Comparison of ENCODE assay signal across 8 mouse cellular contexts in genomic region chr13:58807629-58808363, GRCm38 (mm10). TPM values are rescaled to one million over a fixed set of nuclear protein-coding genes. Genes with fewer than 3 reads are reported as not detected.
DNase-seq lines count a peak whose midpoint lies in the region; ATAC-seq and TF ChIP-seq lines count a peak whose summit lies in the region.

No protein-coding gene starts in this region.

- ATAC-seq in intestine, embryonic 15.5 days: 0 out of 2 replicates have a peak, but pooled peaks have one; percentile 61
- ATAC-seq in limb, embryonic 12.5 days (ENCODE audit: insufficient number of reproducible peaks, insufficient read depth, low FRiP score, low TSS enrichment, low read depth): peak; percentile 74
- peak; percentile 54 for ATAC-seq in neural tube, embryonic 12.5 days (ENCODE audit: low FRiP score, low read depth)

- H3K79me2 ChIP-seq in heart, adult 2 months (replicated peaks; ENCODE audit: control insufficient read depth, insufficient read depth, low read length): no peaks in the 10 kb centered on the region

- H3K27me3 ChIP-seq in heart, adult 2 months (ENCODE audit: control insufficient read depth, insufficient read depth, low read length): peaks cover 14% of the 10 kb centered on the region
- peaks cover 46% of the 10 kb centered on the region for H3K27me3 ChIP-seq in intestine, embryonic 15.5 days (replicated peaks)
- H3K27me3 ChIP-seq in limb, embryonic 12.5 days: peaks cover 63% of the 10 kb centered on the region
- H3K27me3 ChIP-seq in neural tube, embryonic 12.5 days (replicated peaks): peaks cover 8% of the 10 kb centered on the region

- no peak for TF ChIP-seq EP300 in heart, adult 2 months (IDR thresholded peaks at IDR 0.05; ENCODE audit: insufficient read depth, low read depth, low read length)

- WGBS in heart, adult 2 months: 2% methylated on average over 50 of the region's 50 CpGs
- WGBS in intestine, embryonic 15.5 days: under 1% methylated on average over 50 of the region's 50 CpGs
- under 1% methylated on average over 50 of the region's 50 CpGs for WGBS in limb, embryonic 12.5 days
- WGBS in neural tube, embryonic 12.5 days: under 1% methylated on average over 50 of the region's 50 CpGs

- no peaks in the 10 kb centered on the region for H3K4me1 ChIP-seq in heart, adult 2 months (ENCODE audit: control insufficient read depth, insufficient read depth, low read length)
- H3K4me1 ChIP-seq in intestine, embryonic 15.5 days (replicated peaks): peaks cover 17% of the 10 kb centered on the region
- peaks cover 14% of the 10 kb centered on the region for H3K4me1 ChIP-seq in limb, embryonic 12.5 days (replicated peaks)
- peaks cover 21% of the 10 kb centered on the region for H3K4me1 ChIP-seq in neural tube, embryonic 12.5 days

- H3K9ac ChIP-seq in heart, adult 2 months (ENCODE audit: low read depth, low read length): peak overlapping the region; percentile 30; the same call in 1 of the 2 replicates
- peak overlapping the region; percentile 40 for H3K9ac ChIP-seq in intestine, embryonic 15.5 days
- peak overlapping the region; percentile 57 for H3K9ac ChIP-seq in limb, embryonic 12.5 days (replicated peaks)
- peak overlapping the region; percentile 92 for H3K9ac ChIP-seq in neural tube, embryonic 12.5 days

- peak overlapping the region; percentile 96 for H3K4me2 ChIP-seq in intestine, embryonic 15.5 days (replicated peaks)
- peak overlapping the region; percentile 99 for H3K4me2 ChIP-seq in limb, embryonic 12.5 days
- peak overlapping the region; percentile 93 for H3K4me2 ChIP-seq in neural tube, embryonic 12.5 days (replicated peaks)

- intact Hi-C loops in heart, adult 2 months (cut with DNase I): loop anchor here (2.0 to 5.0 kb wide), 3 partner anchors 205 to 589 kb away; no protein-coding TSS in a partner anchor

- DNase-seq in heart, adult 2 months: peak; percentile 11 to 27
- DNase-seq in heart, adult 8-10 months (ENCODE audit: low spot score): no peak
- peak; percentile 89 to 92 for DNase-seq in cerebellum, postnatal 10 days
- DNase-seq in frontal cortex, postnatal 14 days (ENCODE audit: low spot score in 2 of 2): peak; percentile 86 to 90
- DNase-seq in thymus, postnatal 14 days: no peak

- no peaks in the 10 kb centered on the region for H3K9me3 ChIP-seq in intestine, embryonic 15.5 days
- 0 out of 2 replicates have a peak, but pooled peaks cover 2% of the 10 kb centered on the region for H3K9me3 ChIP-seq in limb, embryonic 12.5 days
- H3K9me3 ChIP-seq in neural tube, embryonic 12.5 days: no peaks in the 10 kb centered on the region

- H3K27ac ChIP-seq in heart, adult 2 months: no peak overlapping the region
- no peak overlapping the region for H3K27ac ChIP-seq in intestine, embryonic 15.5 days
- H3K27ac ChIP-seq in limb, embryonic 12.5 days: no peak overlapping the region
- H3K27ac ChIP-seq in neural tube, embryonic 12.5 days: peak overlapping the region; percentile 82

- no peak for TF ChIP-seq CTCF in heart, adult 2 months (IDR thresholded peaks at IDR 0.05)

- H3K4me3 ChIP-seq in heart, adult 2 months: peak overlapping the region; percentile 33
- H3K4me3 ChIP-seq in intestine, embryonic 15.5 days (replicated peaks): peak overlapping the region; percentile 44
- peak overlapping the region; percentile 60 for H3K4me3 ChIP-seq in limb, embryonic 12.5 days (replicated peaks)
- peak overlapping the region; percentile 77 for H3K4me3 ChIP-seq in neural tube, embryonic 12.5 days

- H3K36me3 ChIP-seq in heart, adult 2 months (ENCODE audit: control insufficient read depth, insufficient read depth, low read length): no peaks in the 10 kb centered on the region
- no peaks in the 10 kb centered on the region for H3K36me3 ChIP-seq in intestine, embryonic 15.5 days
- H3K36me3 ChIP-seq in limb, embryonic 12.5 days: no peaks in the 10 kb centered on the region
- H3K36me3 ChIP-seq in neural tube, embryonic 12.5 days: no peaks in the 10 kb centered on the region

- TF ChIP-seq POLR2A in heart, adult 2 months (IDR thresholded peaks at IDR 0.05; ENCODE audit: insufficient read depth, low read depth, low read length): no peak

RNA-seq across cellular contexts. Expression of gene Ntrk2, which starts 1.4 kb away (rescaled TPM):
- 1 to 10 TPM in 1 of 2 experiments, under 1 TPM in 1; 0.91 to 1.8 TPM for total RNA-seq in heart, adult 2 months (2021)
- polyA plus RNA-seq in heart, adult 2 months (2012; rRNA removed): 2.6 and 4.6 TPM in 2 replicates
- 1 to 10 TPM in 2 of 4 experiments, under 1 TPM in 2; 0.65 to 1.5 (median 1.1) TPM for total RNA-seq in heart, adult 8-10 months (2022)
- 1.7 and 2.2 TPM in 2 replicates for polyA plus RNA-seq in intestine, embryonic 15.5 days (2015; fragmentation: Nextera tagmentation; extraction: Ambion mirVana)
- 4.9 and 7.4 TPM in 2 replicates for polyA plus RNA-seq in limb, embryonic 12.5 days (2016; fragmentation: Nextera tagmentation; extraction: Ambion mirVana)
- polyA plus RNA-seq in neural tube, embryonic 12.5 days (2016; fragmentation: Nextera tagmentation; extraction: Ambion mirVana): 74.8 and 76.1 TPM in 2 replicates

Comparison
In these comparisons a context has a peak if more than half of its experiments do, and no peak if none do; other contexts are left out.
1. DNase-seq: peak in heart, adult 2 months (2 of 2), cerebellum, postnatal 10 days (2 of 2) and frontal cortex, postnatal 14 days (2 of 2); none in heart, adult 8-10 months (single experiment) and thymus, postnatal 14 days (single experiment).
2. H3K9ac ChIP-seq: peak in every context shown above with its lines; median percentile 92 in neural tube, embryonic 12.5 days; 57 in limb, embryonic 12.5 days; 40 in intestine, embryonic 15.5 days; 30 in heart, adult 2 months.
3. Peak in every context shown above with its lines, with median percentiles within 50 percentile points of each other: H3K4me3 ChIP-seq, ATAC-seq and H3K4me2 ChIP-seq.